Mouse (Mus musculus) stomach, postnatal 0 days (tissue): ENCODE results near the gene Rai14.

Experiments
- CTCF ChIP-seq: IDR thresholded peaks from 2 replicates; pipeline ENCODE4 v1.5.1; 2016; ENCODE audit warnings: antibody characterized with exemption, low read depth, mild to moderate bottlenecking, moderate library complexity
- EP300 ChIP-seq: optimal IDR thresholded peaks from 2 replicates; pipeline ENCODE3; 2016; ENCODE audit warnings: antibody characterized with exemption

GRCm38 (mm10) chr15:10643224-10643623, 71.2 kb downstream of the Rai14 start:
- TF ChIP-seq CTCF (no peak), EP300 (no peak)
